Comparison of ENCODE assay signal across 8 mouse cellular contexts in genomic region chr10:80603364-80603763, GRCm38 (mm10). TPM values are rescaled to one million over a fixed set of nuclear protein-coding genes. Genes with fewer than 3 reads are reported as not detected.
DNase-seq lines count a peak whose midpoint lies in the region; ATAC-seq and TF ChIP-seq lines count a peak whose summit lies in the region.

No protein-coding gene starts in this region.

- peaks cover 7% of the 10 kb centered on the region for H3K79me2 ChIP-seq in heart, adult 2 months (replicated peaks; ENCODE audit: control insufficient read depth, insufficient read depth, low read length)
- H3K79me2 ChIP-seq in CH12.LX (replicated peaks; ENCODE audit: control insufficient read depth, extremely low read depth, insufficient read depth, poor library complexity, severe bottlenecking): peaks cover 35% of the 10 kb centered on the region

- H3K27me3 ChIP-seq in heart, adult 2 months (ENCODE audit: control insufficient read depth, insufficient read depth, low read length): no peaks in the 10 kb centered on the region
- no peaks in the 10 kb centered on the region for H3K27me3 ChIP-seq in CH12.LX (replicated peaks)
- no peaks in the 10 kb centered on the region for H3K27me3 ChIP-seq in forebrain, embryonic 14.5 days (replicated peaks; ENCODE audit: control insufficient read depth, insufficient read depth, low read length)
- H3K27me3 ChIP-seq in liver, embryonic 13.5 days: no peaks in the 10 kb centered on the region

- no peak for DNase-seq in heart, adult 2 months
- DNase-seq in heart, postnatal 36 days: no peak
- DNase-seq in CH12.LX (ENCODE audit: extremely low read depth): no peak
- no peak for DNase-seq in forebrain, embryonic 14.5 days (ENCODE audit: low spot score)
- no peak for DNase-seq in liver, embryonic 13.5 days
- DNase-seq in urinary bladder, postnatal 14 days (ENCODE audit: low spot score): no peak
- no peak for DNase-seq in ovary, postnatal 10 days (ENCODE audit: low spot score)
- no peak for DNase-seq in thymus, postnatal 10 days (ENCODE audit: low spot score in 2 of 2)

- no peak for TF ChIP-seq EP300 in heart, adult 2 months (IDR thresholded peaks at IDR 0.05; ENCODE audit: insufficient read depth, low read depth, low read length)
- TF ChIP-seq EP300 in CH12.LX (IDR thresholded peaks at IDR 0.05; ENCODE audit: low read length): no peak

- dilution Hi-C loops in CH12.LX (cut with MboI; ENCODE audit: extremely low pct_ligation_motif_present, extremely low pct_unique_long_range_greater_than_20kb, low sequenced_read_pairs): no loop called here

- intact Hi-C loops in heart, adult 2 months (cut with DNase I): loop anchor here (2.0 kb wide), 1 partner anchor 25 kb away; no protein-coding TSS in a partner anchor
- intact Hi-C loops in heart, postnatal 36 days (cut with DNase I): loop anchor here (2.0 kb wide), 1 partner anchor 25 kb away; no protein-coding TSS in a partner anchor

- peak overlapping the region; percentile 79 for H3K4me3 ChIP-seq in heart, adult 2 months
- peak overlapping the region; percentile 60 to 92 (median 89) for H3K4me3 ChIP-seq in CH12.LX (replicated peaks in 1 of 3; ENCODE audit: low read depth in 2 of 3, low read length in 2 of 3, poor library complexity in 1 of 3)
- peak overlapping the region; percentile 59 for H3K4me3 ChIP-seq in forebrain, embryonic 14.5 days (ENCODE audit: low read depth, low read length)
- H3K4me3 ChIP-seq in liver, embryonic 13.5 days (replicated peaks): peak overlapping the region; percentile 69

- peaks cover 6% of the 10 kb centered on the region for H3K4me1 ChIP-seq in heart, adult 2 months (ENCODE audit: control insufficient read depth, insufficient read depth, low read length)
- H3K4me1 ChIP-seq in CH12.LX (ENCODE audit: control insufficient read depth in 1 of 2, insufficient read depth in 2 of 2): peaks cover 15 to 32% of the 10 kb centered on the region in 2 experiments
- H3K4me1 ChIP-seq in forebrain, embryonic 14.5 days (ENCODE audit: control insufficient read depth, insufficient read depth, low read length): peaks cover 14% of the 10 kb centered on the region
- peaks cover 83% of the 10 kb centered on the region for H3K4me1 ChIP-seq in liver, embryonic 13.5 days (replicated peaks)

- peak overlapping the region; percentile 73 for H3K9ac ChIP-seq in heart, adult 2 months (ENCODE audit: low read depth, low read length)
- peak overlapping the region; percentile 95 for H3K9ac ChIP-seq in CH12.LX (ENCODE audit: insufficient read depth, low read depth)
- H3K9ac ChIP-seq in forebrain, embryonic 14.5 days (ENCODE audit: low read length): peak overlapping the region; percentile 69
- peak overlapping the region; percentile 77 for H3K9ac ChIP-seq in liver, embryonic 13.5 days

- H3K36me3 ChIP-seq in heart, adult 2 months (ENCODE audit: control insufficient read depth, insufficient read depth, low read length): no peaks in the 10 kb centered on the region
- peaks cover 27 to 40% of the 10 kb centered on the region in 2 experiments for H3K36me3 ChIP-seq in CH12.LX (replicated peaks in 1 of 2; ENCODE audit: control insufficient read depth in 1 of 2, insufficient read depth in 1 of 2, low read length in 1 of 2)
- peaks cover 23% of the 10 kb centered on the region for H3K36me3 ChIP-seq in forebrain, embryonic 14.5 days (ENCODE audit: control insufficient read depth, insufficient read depth, low read length)
- peaks cover 28% of the 10 kb centered on the region for H3K36me3 ChIP-seq in liver, embryonic 13.5 days

- H3K27ac ChIP-seq in heart, adult 2 months: peak overlapping the region; percentile 87
- H3K27ac ChIP-seq in CH12.LX (ENCODE audit: insufficient read depth, low read depth): peak overlapping the region; percentile 43
- peak overlapping the region; percentile 73 for H3K27ac ChIP-seq in forebrain, embryonic 14.5 days (ENCODE audit: low read depth, low read length)
- peak overlapping the region; percentile 94 for H3K27ac ChIP-seq in liver, embryonic 13.5 days

- WGBS in heart, adult 2 months: 23% methylated on average over 7 of the region's 7 CpGs
- 38% methylated on average over 7 of the region's 7 CpGs for WGBS in forebrain, embryonic 14.5 days
- WGBS in liver, embryonic 13.5 days (ENCODE audit: insufficient replicate concordance): 18% methylated on average over 7 of the region's 7 CpGs

- no peak for ATAC-seq in forebrain, embryonic 14.5 days
- ATAC-seq in liver, embryonic 13.5 days (ENCODE audit: low read depth): peak; percentile 19

- TF ChIP-seq CTCF in heart, adult 2 months (IDR thresholded peaks at IDR 0.05): no peak
- no peak for TF ChIP-seq CTCF in CH12.LX (conservative IDR thresholded peaks at IDR 0.05 in 1 of 2, IDR thresholded peaks at IDR 0.05 in 1 of 2; ENCODE audit: low read depth in 2 of 2, low read length in 2 of 2)

- H3K9me3 ChIP-seq in CH12.LX (replicated peaks; ENCODE audit: low read length): no peaks in the 10 kb centered on the region
- H3K9me3 ChIP-seq in forebrain, embryonic 14.5 days (replicated peaks; ENCODE audit: control insufficient read depth, low read length): no peaks in the 10 kb centered on the region
- no peaks in the 10 kb centered on the region for H3K9me3 ChIP-seq in liver, embryonic 13.5 days (replicated peaks)

- in situ Hi-C loops in CH12.LX (cut with MboI; ENCODE audit: low pct_ligation_motif_present, low pct_unique_long_range_greater_than_20kb, low sequenced_read_pairs): no loop called here

- no peak for TF ChIP-seq RAD21 in CH12.LX (IDR thresholded peaks at IDR 0.05; ENCODE audit: low read depth, low read length)

- H3K4me2 ChIP-seq in CH12.LX (ENCODE audit: insufficient read depth, low read depth, poor library complexity, severe bottlenecking): peak overlapping the region; percentile 92
- H3K4me2 ChIP-seq in forebrain, embryonic 14.5 days (ENCODE audit: low read length): peak overlapping the region; percentile 89
- peak overlapping the region; percentile 92 for H3K4me2 ChIP-seq in liver, embryonic 13.5 days

- no peak for TF ChIP-seq POLR2A in heart, adult 2 months (IDR thresholded peaks at IDR 0.05; ENCODE audit: insufficient read depth, low read depth, low read length)
- no peak for TF ChIP-seq POLR2A in CH12.LX (IDR thresholded peaks at IDR 0.05; ENCODE audit: low read depth, low read length)

TF ChIP-seq in CH12.LX, 34 proteins besides CTCF, POLR2A, EP300 and RAD21 (continues in another document):
- TF ChIP-seq BHLHE40 (IDR thresholded peaks at IDR 0.05; ENCODE audit: low read depth, low read length) (no peak), MYC (IDR thresholded peaks at IDR 0.05; ENCODE audit: low read depth, low read length) (no peak), ZKSCAN1 (IDR thresholded peaks at IDR 0.05; ENCODE audit: borderline replicate concordance, low read depth, low read length) (no peak), SIN3A (IDR thresholded peaks at IDR 0.05; ENCODE audit: low read length) (no peak), USF1 (IDR thresholded peaks at IDR 0.05; ENCODE audit: low read depth, low read length) (no peak), CHD2 (IDR thresholded peaks at IDR 0.05; ENCODE audit: low read length) (no peak), MEF2A (IDR thresholded peaks at IDR 0.05; ENCODE audit: borderline replicate concordance, low read depth, low read length) (no peak)

RNA-seq across cellular contexts. Expression of gene Adat3, which starts 0.7 kb away (rescaled TPM):
- total RNA-seq in heart, adult 2 months (2021): 1 to 10 TPM in 1 of 2 experiments, under 1 TPM in 1; 0.60 to 1.1 TPM
- polyA plus RNA-seq in heart, adult 2 months (2012; rRNA removed): 1.0 and 2.5 TPM in 2 replicates
- total RNA-seq in heart, postnatal 36 days (2021): 1 to 10 TPM in 1 of 2 experiments, under 1 TPM in 1; 0.49 to 1.4 TPM
- total RNA-seq in CH12.LX (2012; rRNA removed) (5.0 and 8.0 TPM in 2 replicates), CH12.LX (2014; rRNA removed) (5.8 and 6.6 TPM in 2 replicates)
- polyA plus RNA-seq in CH12.LX (2012; ENCODE audit: insufficient read length, low read depth): 6.3 and 6.7 TPM in 2 replicates
- 3.6 and 7.4 TPM in 2 replicates for polyA plus RNA-seq in forebrain, embryonic 14.5 days (2014; fragmentation: Nextera tagmentation; extraction: Ambion mirVana)
- polyA plus RNA-seq in liver, embryonic 13.5 days (2015; fragmentation: Nextera tagmentation; extraction: Ambion mirVana): 5.7 and 6.3 TPM in 2 replicates

RNA-seq across cellular contexts. Expression of gene Scamp4, which starts 0.7 kb away (rescaled TPM):
- 10 to 100 TPM; 20.8 to 26.9 TPM for total RNA-seq in heart, adult 2 months (2021)
- 58.9 and 60.5 TPM in 2 replicates for polyA plus RNA-seq in heart, adult 2 months (2012; rRNA removed)
- 10 to 100 TPM; 19.7 to 22.1 TPM for total RNA-seq in heart, postnatal 36 days (2021)
- total RNA-seq in CH12.LX (2012; rRNA removed): 33.2 and 33.9 TPM in 2 replicates
- 17.8 and 18.5 TPM in 2 replicates for total RNA-seq in CH12.LX (2014; rRNA removed)
- 81.2 and 89.9 TPM in 2 replicates for polyA plus RNA-seq in CH12.LX (2012; ENCODE audit: insufficient read length, low read depth)
- polyA plus RNA-seq in forebrain, embryonic 14.5 days (2014; fragmentation: Nextera tagmentation; extraction: Ambion mirVana): 57.7 and 61.9 TPM in 2 replicates
- polyA plus RNA-seq in liver, embryonic 13.5 days (2015; fragmentation: Nextera tagmentation; extraction: Ambion mirVana): 52.0 and 54.6 TPM in 2 replicates

RNA-seq across cellular contexts. Expression of gene Gm49322, which starts 2.5 kb away (rescaled TPM):
- total RNA-seq in heart, adult 2 months (2021): under 1 TPM; 0.34 to 0.39 TPM
- polyA plus RNA-seq in heart, adult 2 months (2012; rRNA removed): 0.62 and 2.0 TPM in 2 replicates
- total RNA-seq in heart, postnatal 36 days (2021): under 1 TPM; 0.41 to 0.58 TPM
- 1.8 and 2.2 TPM in 2 replicates for total RNA-seq in CH12.LX (2012; rRNA removed)
- 0.20 and 0.28 TPM in 2 replicates for total RNA-seq in CH12.LX (2014; rRNA removed)
- 0.97 and 1.1 TPM in 2 replicates for polyA plus RNA-seq in CH12.LX (2012; ENCODE audit: insufficient read length, low read depth)
- 1.1 and 1.6 TPM in 2 replicates for polyA plus RNA-seq in forebrain, embryonic 14.5 days (2014; fragmentation: Nextera tagmentation; extraction: Ambion mirVana)
- polyA plus RNA-seq in liver, embryonic 13.5 days (2015; fragmentation: Nextera tagmentation; extraction: Ambion mirVana): 1.4 and 1.5 TPM in 2 replicates

RNA-seq across cellular contexts. Expression of gene Abhd17a, which starts 13.2 kb away (rescaled TPM):
- total RNA-seq in heart, adult 2 months (2021): 10 to 100 TPM; 40.2 to 46.9 TPM
- 67.3 and 80.0 TPM in 2 replicates for polyA plus RNA-seq in heart, adult 2 months (2012; rRNA removed)
- 10 to 100 TPM; 48.3 to 51.2 TPM for total RNA-seq in heart, postnatal 36 days (2021)
- 49.1 and 52.8 TPM in 2 replicates for total RNA-seq in CH12.LX (2012; rRNA removed)
- total RNA-seq in CH12.LX (2014; rRNA removed): 28.0 and 37.2 TPM in 2 replicates
- polyA plus RNA-seq in CH12.LX (2012; ENCODE audit: insufficient read length, low read depth): 44.6 and 48.0 TPM in 2 replicates
- 118 and 126 TPM in 2 replicates for polyA plus RNA-seq in forebrain, embryonic 14.5 days (2014; fragmentation: Nextera tagmentation; extraction: Ambion mirVana)
- 45.1 and 51.7 TPM in 2 replicates for polyA plus RNA-seq in liver, embryonic 13.5 days (2015; fragmentation: Nextera tagmentation; extraction: Ambion mirVana)

RNA-seq across cellular contexts. Expression of gene Csnk1g2, which starts 19.3 kb away (rescaled TPM):
- 100 to 1,000 TPM; 117 to 130 TPM for total RNA-seq in heart, adult 2 months (2021)
- 125 and 130 TPM in 2 replicates for polyA plus RNA-seq in heart, adult 2 months (2012; rRNA removed)
- 100 to 1,000 TPM; 111 to 119 TPM for total RNA-seq in heart, postnatal 36 days (2021)
- total RNA-seq in CH12.LX (2012; rRNA removed) (44.1 and 50.3 TPM in 2 replicates), CH12.LX (2014; rRNA removed) (44.3 and 50.1 TPM in 2 replicates)
- 55.9 and 59.0 TPM in 2 replicates for polyA plus RNA-seq in CH12.LX (2012; ENCODE audit: insufficient read length, low read depth)
- 35.9 and 49.2 TPM in 2 replicates for polyA plus RNA-seq in forebrain, embryonic 14.5 days (2014; fragmentation: Nextera tagmentation; extraction: Ambion mirVana)
- 46.0 and 51.1 TPM in 2 replicates for polyA plus RNA-seq in liver, embryonic 13.5 days (2015; fragmentation: Nextera tagmentation; extraction: Ambion mirVana)

Comparison
In these comparisons a context has a peak if more than half of its experiments do, and no peak if none do; other contexts are left out.
1. H3K27ac ChIP-seq: peak in every context shown above with its lines; median percentile 94 in liver, embryonic 13.5 days; 87 in heart, adult 2 months; 73 in forebrain, embryonic 14.5 days; 43 in CH12.LX.